Mouse (Mus musculus) liver, postnatal 0 days (tissue): ENCODE measurements around the gene Cdk5r2.

Source experiments
- CTCF ChIP-seq: sonication (generic); IDR thresholded peaks from 2 replicates; pipeline ENCODE4 v1.5.1; 2016; ENCODE audit warnings: antibody characterized with exemption, low read depth
- EP300 ChIP-seq: IDR thresholded peaks from 2 replicates; pipeline ENCODE4 v1.6.1; 2016; ENCODE audit warnings: antibody characterized with exemption, low read depth, mild to moderate bottlenecking

DNA sequence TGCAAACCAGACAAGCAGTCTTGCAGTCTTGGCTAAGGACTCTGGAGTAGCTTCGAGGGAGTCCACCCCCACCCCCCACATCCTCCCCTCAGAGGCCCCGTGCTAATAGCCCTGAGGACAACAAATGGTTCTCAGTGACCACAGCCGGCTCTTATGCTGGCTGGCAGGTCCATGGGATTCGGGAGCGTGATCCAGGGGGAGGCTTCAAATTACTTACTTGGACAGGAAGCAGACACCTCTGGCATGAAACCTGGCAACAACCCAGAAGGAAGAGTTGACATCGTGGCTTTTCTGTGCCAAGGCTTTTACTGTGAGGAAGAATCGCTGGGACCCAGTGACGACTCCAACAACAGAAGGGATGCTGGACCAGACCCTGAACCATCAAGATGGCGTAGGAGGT is 8.4 kb upstream of the Cdk5r2 start:
- TF ChIP-seq CTCF (no peak), EP300 (no peak)
